Mouse (Mus musculus): ENCODE data around the gene Urah.
A peak's percentile ranks its signal among the peaks of the same experiment; 100 is the strongest.

Gene Urah

DNA sequence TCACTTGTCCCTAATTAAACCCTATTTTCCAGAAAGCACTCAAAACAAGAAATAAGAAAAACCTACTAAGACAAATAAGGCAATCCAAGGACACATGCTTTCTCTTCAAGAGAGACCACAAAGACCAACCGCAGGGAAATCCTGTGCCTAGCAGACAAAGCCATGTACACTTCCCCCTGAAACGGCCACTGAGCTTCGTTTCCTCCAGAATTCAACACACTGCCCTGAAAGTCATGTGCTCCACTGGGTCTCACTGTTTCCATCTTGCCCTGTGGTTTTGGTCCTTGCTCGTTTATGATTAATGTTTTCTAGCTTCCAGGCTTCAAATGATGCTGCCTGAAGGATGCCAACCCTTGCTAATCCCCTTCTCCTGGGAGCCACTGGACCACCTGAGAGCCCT lies 39.4 kb downstream of the Urah start:
- DNase-seq (ENCODE audit: low read depth, low spot score) = no peak

DNA sequence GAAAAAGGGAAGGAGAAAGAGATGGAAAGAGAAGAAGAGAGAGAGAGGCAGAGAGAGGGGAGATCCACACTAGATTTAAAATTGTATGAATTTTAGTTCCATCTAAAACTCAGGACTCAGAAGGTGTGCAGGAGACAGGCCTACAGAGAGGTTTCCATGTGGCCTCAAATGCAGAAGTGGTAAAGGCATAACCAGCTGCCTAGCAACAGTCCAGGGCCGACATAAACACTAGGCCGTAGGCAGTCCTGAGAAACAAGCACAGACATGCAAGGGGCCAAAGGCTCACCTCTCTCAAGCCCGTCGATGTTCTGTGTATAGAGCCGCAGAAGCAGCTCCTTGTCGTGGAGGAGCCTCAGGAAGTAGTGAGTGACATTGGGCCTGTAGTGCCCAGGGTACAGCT lies 42.5 kb downstream of the Urah start:
- no peak for DNase-seq (ENCODE audit: low read depth, low spot score)

- no peak for DNase-seq (ENCODE audit: low read depth, low spot score)
Measured at GRCm38 (mm10) chr7:140879355-140879754, 44.5 kb downstream of the Urah start.

- DNase-seq (ENCODE audit: low read depth, low spot score) = no peak
Measured at GRCm38 (mm10) chr7:140880419-140880818, 45.6 kb downstream of the Urah start.

DNA sequence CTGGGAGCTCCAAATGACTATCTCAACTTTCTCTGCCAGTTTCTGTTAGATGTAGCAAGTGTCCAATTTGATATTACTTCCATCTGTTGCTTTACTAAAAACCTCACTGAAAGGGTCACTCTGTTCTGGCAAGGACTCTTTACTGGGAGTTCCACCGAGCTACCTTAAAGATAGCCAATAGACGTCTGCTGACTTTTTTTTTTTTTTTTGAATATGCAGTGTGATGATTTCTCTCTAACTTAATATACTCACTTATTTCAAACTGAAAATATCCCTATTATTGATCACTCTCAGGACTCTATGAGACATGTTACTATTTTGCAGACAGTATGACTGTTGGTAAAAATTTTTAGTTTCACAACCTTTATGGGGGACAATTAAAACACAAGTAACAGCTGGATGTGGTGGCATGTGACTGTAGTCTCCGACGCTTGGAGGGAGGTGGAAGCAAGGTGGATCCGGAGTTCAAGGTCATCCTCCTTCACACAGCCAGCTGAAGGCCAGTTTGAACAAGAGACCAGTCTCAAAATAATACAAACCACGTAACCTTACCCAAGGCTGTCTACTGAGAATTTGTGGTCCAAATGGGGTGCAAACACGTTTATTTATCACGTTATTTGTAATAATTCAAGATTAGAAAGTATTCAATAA lies 46.2 kb downstream of the Urah start:
- no peak for DNase-seq (ENCODE audit: low read depth, low spot score)

DNA sequence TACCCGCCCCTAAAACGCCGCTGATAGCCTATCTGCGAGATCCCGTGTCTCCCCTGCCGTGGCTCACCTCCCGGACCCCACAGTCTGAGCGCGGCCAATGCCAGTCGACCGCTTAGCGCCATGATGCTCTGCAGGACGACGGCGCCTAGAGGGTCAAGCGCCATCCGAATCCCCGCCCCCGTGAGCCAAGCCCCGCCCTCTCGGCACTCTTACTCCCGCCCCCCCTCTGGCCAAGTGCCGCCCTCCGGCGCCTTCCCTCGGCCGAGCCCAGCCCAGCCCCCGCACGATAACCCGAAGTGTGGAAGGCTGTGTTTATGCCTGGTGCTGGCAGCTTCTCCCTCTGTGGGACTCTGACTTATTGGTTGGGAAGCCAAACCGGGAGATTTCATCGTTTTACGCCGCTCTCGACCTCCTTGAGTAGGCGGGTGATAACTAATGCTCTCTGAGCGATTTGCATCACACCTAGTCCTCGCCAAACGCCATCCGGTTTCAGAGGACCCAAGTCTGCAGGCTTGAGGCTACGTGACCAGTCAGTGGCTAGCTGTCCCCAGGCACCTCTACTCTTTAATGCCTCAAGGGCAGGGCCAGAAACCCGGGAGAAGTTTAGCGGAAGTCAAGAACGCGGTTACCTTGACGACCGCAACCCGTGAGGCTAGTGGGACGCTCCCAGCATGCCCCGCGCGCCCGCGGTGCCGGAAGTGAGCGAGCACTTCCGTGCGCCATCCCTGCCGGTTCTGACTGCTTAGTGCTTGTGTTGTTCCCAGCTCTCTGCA lies 47.1 kb downstream of the Urah start, which contains the start of the genes Psmd13 and Sirt3:
Gene Psmd13 (plus strand): TSS at position 273 of the 773 bp plus-strand sequence.
Gene Sirt3 (minus strand): TSS at position 614 of the 773 bp plus-strand sequence.
- peak; percentile 98 for DNase-seq (ENCODE audit: low read depth, low spot score)

- no peak for DNase-seq (ENCODE audit: low read depth, low spot score)
Measured at GRCm38 (mm10) chr7:140882469-140882803, 47.6 kb downstream of the Urah start.

Measured in brain, adult 2 months (tissue).